Mouse (Mus musculus) adipose tissue, adult 10 weeks (tissue): ENCODE results near the gene Sirt3. TPM values are rescaled to one million over a fixed set of nuclear protein-coding genes. Genes with fewer than 3 reads are reported as not detected.

Experiments used
- polyA plus RNA-seq: library from polyadenylated mRNA; stranded (reverse); fragments of 350-450 nt; fragmentation: Illumina TruSeq; extraction: RNeasy Lipid Tissue Mini Kit (QIAGEN cat#74804); gene quantifications from one replicate; pipeline ENCODE4 v1.2.3, GENCODE M21; 2014; ENCODE audit warnings: low read depth, low replicate concordance

The Sirt3 gene
- 24.1 TPM for polyA plus RNA-seq

GRCm38 (mm10) chr7:140881696-140882468 lies at the start of gene Sirt3, which contains the start of gene Psmd13:
Sirt3 (minus strand) TSS chr7:140882309.
Psmd13 (plus strand) TSS chr7:140881968.

DNA sequence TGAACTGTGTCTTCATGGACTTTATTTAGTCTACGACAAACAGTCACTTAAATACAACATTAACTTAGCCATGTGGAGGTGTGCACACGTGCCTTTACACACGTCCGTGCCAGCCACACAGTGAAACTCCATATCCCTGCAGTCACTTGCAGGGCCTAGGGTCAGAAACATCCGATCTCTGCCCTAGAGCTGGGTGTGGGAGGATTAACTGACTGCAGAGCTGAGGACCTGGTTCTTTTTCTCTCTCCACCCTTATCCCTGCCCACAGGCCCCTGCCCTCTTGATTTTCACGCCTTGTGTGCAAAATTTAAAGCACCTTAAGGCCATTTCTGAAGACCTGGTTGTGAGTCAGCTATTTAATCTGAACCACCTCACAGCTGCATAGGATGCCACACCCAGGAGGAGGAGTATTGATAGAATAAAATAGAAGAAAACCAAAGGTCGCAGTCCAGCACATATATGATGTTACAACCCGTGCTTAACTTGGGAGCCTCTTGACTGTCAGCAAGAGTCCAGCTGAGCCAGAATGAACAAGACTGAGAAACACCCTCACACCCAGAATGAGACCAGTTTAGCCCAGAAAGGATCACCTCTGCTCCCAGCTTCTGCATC lies 38.4 kb upstream of the Sirt3 start, which contains the start of gene Nlrp6:
Gene Nlrp6 (plus strand): TSS at position 485 of the 612 bp plus-strand sequence.

GRCm38 (mm10) chr7:140900220-140900619 lies 18.1 kb upstream of the Sirt3 start, which contains the start of gene Cox8b:
Cox8b (minus strand) TSS chr7:140900446.

DNA sequence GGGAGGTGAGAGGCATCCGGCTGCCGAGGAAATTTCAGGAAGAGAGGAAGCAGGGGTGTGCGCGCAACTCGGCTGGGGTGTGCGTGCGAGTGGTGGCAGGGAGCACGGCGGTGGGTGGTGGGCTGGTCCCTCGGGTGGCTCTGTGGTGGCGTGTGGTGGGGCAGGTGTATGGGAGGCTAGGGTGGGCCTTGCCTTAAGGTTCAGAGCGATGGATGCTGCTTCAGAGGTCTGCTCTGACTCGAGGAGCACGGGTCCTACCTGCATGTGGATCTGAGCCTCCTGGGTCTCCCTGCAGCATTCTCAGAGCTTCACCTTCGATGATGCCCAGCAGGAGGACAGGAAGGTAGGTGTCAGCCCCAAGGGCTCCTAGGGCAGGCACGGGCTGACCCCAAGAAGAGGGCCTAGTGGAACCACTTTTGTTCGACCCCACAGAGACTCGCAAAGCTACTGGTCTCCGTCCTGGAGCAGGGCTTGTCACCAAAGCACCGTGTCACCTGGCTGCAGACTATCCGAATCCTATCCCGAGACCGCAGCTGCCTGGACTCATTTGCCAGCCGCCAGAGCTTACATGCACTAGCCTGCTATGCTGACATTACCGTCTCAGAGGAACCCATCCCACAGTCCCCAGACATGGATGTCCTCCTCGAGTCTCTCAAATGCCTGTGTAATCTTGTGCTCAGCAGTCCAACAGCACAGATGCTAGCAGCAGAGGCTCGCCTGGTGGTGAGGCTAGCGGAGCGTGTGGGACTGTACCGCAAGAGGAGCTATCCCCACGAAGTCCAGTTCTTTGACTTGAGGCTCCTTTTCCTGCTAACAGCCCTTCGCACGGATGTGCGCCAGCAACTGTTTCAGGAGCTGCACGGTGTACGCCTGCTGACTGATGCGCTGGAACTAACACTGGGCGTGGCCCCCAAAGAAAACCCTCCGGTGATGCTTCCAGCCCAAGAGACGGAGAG lies 24.3 kb downstream of the Sirt3 start, which contains the start of gene Bet1l:
Gene Bet1l (minus strand): TSS at position 28 of the 956 bp plus-strand sequence.

GRCm38 (mm10) chr7:140856785-140857549 lies 25.1 kb downstream of the Sirt3 start, which contains the start of gene Ric8a:
Ric8a (plus strand) TSS chr7:140856957.

DNA sequence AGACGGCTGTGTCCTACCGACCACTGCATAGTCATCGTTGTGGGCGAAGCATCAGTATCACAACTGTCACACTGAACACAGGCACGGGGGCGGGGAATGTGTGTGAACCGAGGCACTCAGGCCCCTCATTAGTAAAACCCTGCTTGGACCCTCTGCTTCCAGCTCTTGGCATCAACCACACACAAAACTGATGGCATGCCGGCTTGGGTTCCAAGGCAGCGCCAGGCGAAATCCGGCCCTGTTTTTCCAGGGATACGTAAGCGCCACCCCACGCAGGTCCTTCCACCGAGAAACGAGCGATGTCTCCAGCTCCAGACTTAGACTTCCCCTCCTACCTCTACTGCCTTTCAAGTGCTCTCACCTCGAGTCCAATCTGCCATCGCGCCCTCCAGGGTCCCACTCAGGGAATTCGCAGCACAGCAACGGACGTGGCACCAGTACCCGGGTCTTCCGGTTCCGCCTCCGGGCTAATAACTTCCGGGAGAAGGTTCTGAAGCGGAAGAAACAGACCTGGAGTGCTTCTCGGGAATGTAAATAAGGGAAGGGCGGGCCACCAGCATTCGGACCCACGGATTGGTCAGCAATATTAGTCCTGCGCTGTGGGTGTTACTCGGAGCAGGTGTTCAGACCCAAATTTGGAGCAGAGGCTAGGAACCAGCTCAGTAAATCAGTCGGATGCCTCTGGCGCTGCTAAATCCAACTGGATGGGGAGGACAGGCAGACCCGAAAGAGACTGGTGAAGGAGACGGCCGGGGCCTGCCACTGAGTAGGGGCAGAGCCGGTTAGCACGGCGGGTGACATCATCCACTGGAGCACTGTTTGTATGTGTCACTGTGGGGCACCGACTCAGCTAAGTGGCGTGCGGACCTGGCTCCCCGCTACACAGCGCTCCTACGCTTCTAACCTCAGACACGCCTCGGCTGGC lies 26.0 kb downstream of the Sirt3 start, which contains the start of gene Gm45785:
Gene Gm45785 (minus strand): TSS at position 472 of the 925 bp plus-strand sequence.

DNA sequence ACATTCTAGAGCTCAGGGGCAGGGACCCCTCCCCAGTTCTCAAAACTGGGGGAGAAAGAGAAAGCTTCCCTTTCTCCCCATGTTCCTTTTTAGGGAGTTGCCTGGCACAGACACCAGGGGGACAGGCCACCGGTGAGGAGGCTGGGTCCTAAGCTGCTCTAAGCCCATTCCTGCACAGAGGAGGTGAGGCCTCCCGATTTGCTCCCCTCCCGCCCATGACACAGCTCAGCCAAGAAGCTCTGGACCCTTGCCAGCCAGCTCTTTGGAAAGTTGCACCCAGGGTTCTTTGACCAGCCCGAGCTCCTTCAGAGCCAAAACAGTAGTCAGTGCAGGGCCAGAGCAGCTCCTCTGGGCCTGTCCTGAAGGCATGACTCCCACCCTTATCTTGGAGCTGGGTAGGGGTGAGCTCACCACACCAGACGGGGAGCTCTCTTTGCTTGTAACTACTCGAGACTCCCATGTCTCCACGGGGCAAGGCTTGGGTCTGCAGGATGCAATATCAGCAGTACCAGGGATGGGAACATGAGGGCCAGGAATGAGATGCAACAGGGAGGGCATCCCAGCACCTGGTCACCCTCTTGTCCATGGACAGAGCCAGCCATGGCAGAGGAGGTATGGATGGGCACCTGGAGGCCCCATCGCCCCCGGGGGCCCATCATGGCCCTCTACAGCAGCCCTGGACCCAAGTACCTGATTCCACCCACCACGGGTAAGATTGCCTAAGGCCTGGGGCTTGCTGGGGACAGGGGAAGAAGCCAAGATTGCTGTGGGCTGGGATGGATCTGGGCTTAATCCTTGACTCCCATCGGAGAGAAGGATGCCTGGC lies 34.1 kb downstream of the Sirt3 start, which contains the start of gene Odf3:
Gene Odf3 (plus strand): TSS at position 51 of the 826 bp plus-strand sequence.

GRCm38 (mm10) chr7:140844905-140845665 lies 37.0 kb downstream of the Sirt3 start, which contains the start of gene Scgb1c1:
Scgb1c1 (plus strand) TSS chr7:140845547.

GRCm38 (mm10) chr7:140834968-140835757 lies 46.9 kb downstream of the Sirt3 start, which contains the start of gene Urah:
Urah (plus strand) TSS chr7:140835018.

DNA sequence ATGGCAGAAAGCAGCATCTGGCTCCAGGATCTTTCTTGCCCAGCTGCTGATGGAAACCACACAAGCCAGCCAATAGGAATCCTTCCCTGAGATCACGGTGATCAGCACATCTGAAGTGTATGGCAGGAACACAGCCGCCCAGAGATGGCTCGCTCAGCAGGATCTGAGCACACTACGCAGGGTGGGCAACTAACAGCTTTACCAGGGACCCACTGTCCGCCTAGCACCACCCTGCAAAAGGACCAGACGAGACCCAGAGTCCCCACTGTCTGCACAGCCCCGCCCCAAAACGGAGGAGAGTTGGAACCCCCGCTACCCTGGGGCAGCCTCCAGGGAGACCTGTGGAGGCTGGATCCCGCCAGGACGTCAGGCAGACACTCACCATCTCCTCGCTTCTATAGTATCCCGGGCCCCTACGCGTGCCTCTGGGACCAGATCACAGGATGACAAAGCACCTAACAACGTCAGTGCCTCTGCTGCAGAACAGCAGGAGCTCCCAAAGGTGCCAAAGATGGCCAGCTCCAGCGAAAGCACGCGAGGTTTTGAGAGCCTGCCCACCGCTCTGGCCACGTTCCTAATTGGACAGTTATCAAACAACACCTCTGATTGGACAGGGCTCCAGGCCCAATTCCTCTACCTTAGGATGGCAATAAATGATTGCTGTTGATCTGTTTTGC lies 60.3 kb downstream of the Sirt3 start, which contains the start of gene Zfp941:
Gene Zfp941 (minus strand): TSS at position 526 of the 677 bp plus-strand sequence.

Other genes with a start within 250 kb of the Sirt3 start
- gene Olfr53, start 235.9 kb downstream of the Sirt3 start, polyA plus RNA-seq = not detected
- gene Olfr539, start 222.4 kb downstream of the Sirt3 start, polyA plus RNA-seq = not detected
- not detected for gene Olfr45, start 200.4 kb downstream of the Sirt3 start, polyA plus RNA-seq
- gene Olfr541, start 185.0 kb downstream of the Sirt3 start, polyA plus RNA-seq = not detected
- gene Cyp2e1, start 118.6 kb downstream of the Sirt3 start, polyA plus RNA-seq = 1,170 TPM
- gene Syce1, start 94.5 kb downstream of the Sirt3 start, polyA plus RNA-seq = 8.2 TPM
- 0.36 TPM for gene Zfp941, start 60.1 kb downstream of the Sirt3 start, polyA plus RNA-seq
- gene Urah, start 47.3 kb downstream of the Sirt3 start, polyA plus RNA-seq = 1.8 TPM
- gene Scgb1c1, start 36.8 kb downstream of the Sirt3 start, polyA plus RNA-seq = not detected
- gene Odf3, start 34.5 kb downstream of the Sirt3 start, polyA plus RNA-seq = 3.4 TPM
- gene Gm45785, start 26.0 kb downstream of the Sirt3 start, polyA plus RNA-seq = not detected
- gene Ric8a, start 25.4 kb downstream of the Sirt3 start, polyA plus RNA-seq = 52.4 TPM
- 29.9 TPM for gene Bet1l, start 24.7 kb downstream of the Sirt3 start, polyA plus RNA-seq
- gene Psmd13, start 341 bp downstream of the Sirt3 start, polyA plus RNA-seq = 79.4 TPM
- gene Cox8b, start 18.1 kb upstream of the Sirt3 start, polyA plus RNA-seq = 19.5 TPM
- 2.0 TPM for gene Nlrp6, start 38.6 kb upstream of the Sirt3 start, polyA plus RNA-seq
- 14.7 TPM for gene Pgghg, start 59.1 kb upstream of the Sirt3 start, polyA plus RNA-seq
- 1.2 TPM for gene Ifitm5, start 68.0 kb upstream of the Sirt3 start, polyA plus RNA-seq
- gene Gm45717, start 73.6 kb upstream of the Sirt3 start, polyA plus RNA-seq = not detected
- 414 TPM for gene Ifitm2, start 73.7 kb upstream of the Sirt3 start, polyA plus RNA-seq
- 31.1 TPM for gene Ifitm1, start 84.9 kb upstream of the Sirt3 start, polyA plus RNA-seq
- 370 TPM for gene Ifitm3, start 128.5 kb upstream of the Sirt3 start, polyA plus RNA-seq
- gene Ifitm6, start 135.6 kb upstream of the Sirt3 start, polyA plus RNA-seq = 14.7 TPM
- not detected for gene Gm17387, start 146.8 kb upstream of the Sirt3 start, polyA plus RNA-seq
- gene B4galnt4, start 178.8 kb upstream of the Sirt3 start, polyA plus RNA-seq = 5.2 TPM
- gene Pkp3, start 195.9 kb upstream of the Sirt3 start, polyA plus RNA-seq = 16.8 TPM
- gene Sigirr, start 218.3 kb upstream of the Sirt3 start, polyA plus RNA-seq = 17.6 TPM
- gene Ano9, start 235.5 kb upstream of the Sirt3 start, polyA plus RNA-seq = 4.5 TPM
- 39.9 TPM for gene Ptdss2, start 240.1 kb upstream of the Sirt3 start, polyA plus RNA-seq